Mouse (Mus musculus): Measurements from ENCODE around the gene Csnk1g2.

The Csnk1g2 gene

GRCm38 (mm10) chr10:80622661-80623456 is at the start of gene Csnk1g2:
Csnk1g2 (plus strand) TSS chr10:80622838.
- DNase-seq, result peak; percentile 65

- DNase-seq, result no peak
These were observed 48.7 kb upstream of the Csnk1g2 start for GRCm38 (mm10) chr10:80573944-80574343.

DNA sequence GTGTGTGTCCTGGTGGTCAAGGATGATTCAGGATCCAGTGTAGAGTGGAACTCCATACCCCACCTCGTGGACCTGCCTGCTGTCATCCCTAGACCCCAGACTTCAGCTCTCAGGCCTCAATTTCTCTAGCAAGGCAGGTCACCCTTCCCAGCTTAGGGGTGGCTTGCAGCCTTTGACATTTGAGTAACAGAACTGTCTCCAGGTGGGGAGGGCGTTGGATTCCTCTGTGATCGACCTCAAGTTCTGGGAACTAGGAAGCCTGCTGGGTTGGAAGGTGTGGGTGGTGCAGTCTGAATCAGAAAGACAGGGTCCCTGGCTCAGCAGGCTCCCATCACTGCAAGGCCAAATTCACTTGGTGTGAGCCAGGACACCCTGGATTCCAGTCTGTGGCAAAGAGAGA is 47.7 kb upstream of the Csnk1g2 start:
- DNase-seq, result peak; percentile 37

- peak; percentile 22 for DNase-seq
These were observed 46.7 kb upstream of the Csnk1g2 start for GRCm38 (mm10) chr10:80575925-80576324.

GRCm38 (mm10) chr10:80576351-80577194 is 46.1 kb upstream of the Csnk1g2 start:
- peak; percentile 64 for DNase-seq

- peak; percentile 98 for DNase-seq
These were observed 45.2 kb upstream of the Csnk1g2 start, which contains the start of gene Klf16 for GRCm38 (mm10) chr10:80577195-80578130. Klf16 (minus strand) TSS chr10:80577321.

- DNase-seq, result peak; percentile 82
These were observed 44.4 kb upstream of the Csnk1g2 start for GRCm38 (mm10) chr10:80578131-80578750.

DNA sequence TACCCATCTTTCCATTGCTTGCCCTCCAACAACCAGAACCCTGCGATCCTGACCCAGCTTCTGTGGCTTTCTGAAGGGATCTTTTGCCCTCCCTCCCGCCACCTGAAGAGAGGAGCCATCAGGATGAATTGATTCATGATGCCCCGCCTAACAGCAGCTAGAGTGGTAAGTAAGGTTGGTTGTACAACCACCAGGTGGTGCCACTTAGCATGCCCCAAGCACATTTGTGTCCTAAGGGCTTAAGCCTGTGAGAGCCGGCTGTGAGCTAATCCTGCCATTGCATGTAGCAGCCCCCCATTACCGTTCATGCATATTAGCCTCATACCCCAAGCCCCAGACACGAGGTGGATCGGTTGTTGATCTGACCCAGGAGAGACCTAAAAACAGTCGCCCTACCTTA is 43.7 kb upstream of the Csnk1g2 start:
- DNase-seq, result peak; percentile 54

- DNase-seq, result peak; percentile 14
These were observed 39.6 kb upstream of the Csnk1g2 start for GRCm38 (mm10) chr10:80583047-80583446.

DNA sequence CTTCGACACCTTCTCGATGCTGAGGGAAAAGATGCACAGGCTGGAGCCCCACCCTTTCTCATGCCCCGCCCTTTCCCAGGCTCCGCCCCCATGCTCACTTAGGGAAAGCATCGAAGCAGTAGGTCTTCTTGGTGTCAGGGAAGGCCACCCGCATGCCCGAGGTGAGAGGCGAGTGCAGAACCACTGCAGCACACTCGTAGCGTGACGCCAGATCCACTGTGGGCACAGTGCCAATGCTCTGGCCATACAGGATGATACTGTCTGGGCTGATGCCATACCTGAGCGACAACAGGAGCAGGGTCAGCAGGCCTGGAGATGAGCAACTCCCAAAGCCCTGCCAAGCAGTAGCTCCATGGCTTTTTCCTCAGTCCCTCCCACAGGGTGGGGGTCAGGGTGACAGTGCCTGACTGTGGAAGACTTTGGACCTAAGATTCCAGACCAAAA is 38.6 kb upstream of the Csnk1g2 start:
- no peak for DNase-seq

- peak; percentile 19 for DNase-seq
These were observed 37.7 kb upstream of the Csnk1g2 start for GRCm38 (mm10) chr10:80584642-80585552.

- DNase-seq, result peak; percentile 15
These were observed 37.1 kb upstream of the Csnk1g2 start for GRCm38 (mm10) chr10:80585581-80585980.

- DNase-seq, result no peak
These were observed 36.0 kb upstream of the Csnk1g2 start for GRCm38 (mm10) chr10:80586407-80587304.

DNA sequence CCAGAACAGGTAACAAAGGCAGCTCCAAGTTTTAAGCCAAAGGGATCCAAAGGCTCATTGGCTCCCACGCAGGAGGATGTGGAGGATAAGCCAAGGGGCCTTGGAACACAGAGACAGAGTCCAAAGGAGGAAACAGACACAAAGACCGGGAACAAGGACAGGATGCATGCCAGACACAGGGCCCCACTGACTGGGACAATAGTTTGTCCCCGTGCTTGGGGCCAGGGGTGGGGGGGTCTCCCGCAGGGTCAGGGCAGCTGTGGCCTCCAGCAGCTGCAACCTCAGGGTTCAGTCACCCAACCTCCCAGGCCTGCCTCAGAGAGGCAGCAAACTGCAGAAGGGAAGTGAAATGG is 35.4 kb upstream of the Csnk1g2 start:
- DNase-seq, result peak; percentile 47

DNA sequence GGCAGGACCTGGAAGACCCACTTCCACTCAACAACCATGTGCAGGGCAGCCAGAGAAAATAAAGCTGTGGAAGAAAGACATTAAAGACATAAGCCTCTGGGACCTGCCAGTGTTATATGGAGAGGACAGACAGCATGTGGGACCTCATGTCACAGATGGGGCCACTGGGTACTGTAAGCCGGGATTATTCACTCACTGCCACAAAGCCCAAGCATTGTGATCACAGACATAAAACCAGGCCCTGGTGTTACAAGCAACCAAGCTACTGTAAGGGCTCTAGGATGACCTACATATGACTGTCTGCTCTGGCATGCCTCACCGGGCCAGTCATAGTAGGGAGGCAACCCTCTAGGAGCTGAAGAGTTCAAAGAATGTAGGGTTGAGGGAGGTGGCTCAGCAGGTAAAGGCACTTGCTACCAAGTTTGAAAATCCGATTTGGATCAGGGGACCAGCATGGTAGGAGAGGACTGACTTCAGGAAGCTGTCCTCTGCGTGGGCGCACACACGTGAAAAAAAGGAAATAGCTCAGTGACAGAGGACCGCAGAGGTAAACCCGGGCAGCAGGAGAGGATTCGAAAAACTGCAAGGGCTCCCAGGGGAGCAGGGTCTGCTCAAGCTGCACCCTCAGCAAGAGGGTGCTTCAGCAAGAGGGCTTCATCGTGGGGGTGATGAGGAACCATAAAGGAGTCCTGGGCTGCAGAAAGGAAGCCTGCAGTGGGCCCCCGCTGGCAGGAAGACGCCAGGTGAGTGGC is 33.3 kb upstream of the Csnk1g2 start:
- peak; percentile 47 for DNase-seq

DNA sequence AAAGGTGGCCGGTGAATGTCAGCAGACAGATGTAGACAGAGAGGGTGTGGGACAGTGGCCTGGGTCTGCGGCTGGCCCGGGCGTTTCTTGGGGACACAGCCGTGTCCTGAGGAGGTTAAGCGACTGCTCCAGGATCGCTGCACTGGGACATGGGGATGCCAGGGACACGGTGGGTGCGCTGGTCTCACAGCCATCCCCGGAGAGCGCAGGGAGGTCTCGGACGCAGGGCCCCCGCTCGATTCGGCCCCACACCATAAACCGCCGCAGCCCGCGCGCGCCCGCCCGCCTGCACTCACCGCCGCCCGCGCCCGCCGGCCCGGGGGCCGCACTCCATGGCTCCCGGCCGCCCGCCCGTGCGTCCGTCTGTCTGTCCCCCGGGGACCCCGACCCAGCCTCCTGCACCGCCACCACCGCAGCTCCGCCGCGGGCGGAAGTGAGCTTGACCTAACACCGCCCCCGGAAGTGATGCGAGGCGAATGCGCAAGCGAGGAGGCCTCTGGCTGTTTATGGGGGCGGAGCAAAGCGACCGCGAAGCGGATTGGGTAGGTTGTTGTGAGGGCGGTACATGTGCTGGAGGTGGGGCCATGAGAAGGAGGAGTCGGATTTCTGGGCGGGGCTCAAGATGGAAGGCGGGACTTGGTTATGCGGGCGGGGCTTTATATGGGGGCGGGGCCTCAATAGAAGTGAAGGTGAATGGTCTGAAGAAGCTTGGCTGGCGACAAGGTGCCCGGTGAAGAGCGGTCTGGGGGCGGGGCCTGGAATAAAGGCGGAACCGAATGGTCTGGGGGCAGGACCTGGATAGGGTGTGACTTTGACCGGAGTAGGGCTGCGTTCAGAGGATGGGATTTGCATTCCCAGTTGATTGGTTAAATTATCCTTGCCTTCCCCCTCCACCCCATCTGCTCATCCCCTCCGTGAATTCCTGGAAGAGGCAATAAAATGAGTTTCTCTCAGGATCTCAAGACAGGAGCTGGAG is 32.5 kb upstream of the Csnk1g2 start, which contains the start of gene Abhd17a:
Abhd17a (minus strand) TSS at position 463 of the 976 bp plus-strand sequence.
- peak; percentile 98 for DNase-seq

GRCm38 (mm10) chr10:80596318-80596717 is 26.3 kb upstream of the Csnk1g2 start:
- DNase-seq, result no peak
